Mouse (Mus musculus): ENCODE results near the gene Btbd35f6. TPM values are rescaled to one million over a fixed set of nuclear protein-coding genes. Genes with fewer than 3 reads are reported as not detected.
"Not testable (repeated sequence)": the region's sequence is repeated elsewhere in the genome, so short reads cannot be mapped to it uniquely, and the experiment has no call there.

Btbd35f6 gene
- not detected for total RNA-seq (2021)

DNA sequence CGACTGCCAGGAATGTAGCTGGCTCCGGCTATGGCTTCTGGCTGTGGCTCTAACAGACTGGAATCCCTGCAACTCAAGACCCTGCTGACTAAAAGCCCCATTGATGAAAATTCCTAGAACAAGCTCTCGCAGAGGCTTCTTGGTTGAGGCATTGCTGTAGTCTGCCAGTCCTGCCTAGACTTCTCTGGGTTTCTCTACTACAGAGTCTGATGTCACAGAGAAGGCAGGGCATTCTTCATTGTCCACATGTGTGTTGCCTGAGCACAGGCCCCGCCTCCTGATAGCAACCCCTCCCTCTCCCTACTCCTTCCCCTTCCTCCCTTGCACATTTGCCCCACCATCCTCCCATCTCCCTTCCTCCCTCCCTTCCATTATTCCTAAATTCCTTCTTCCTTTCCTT is at the start of gene Btbd35f6:
TSS of gene Btbd35f6 (minus strand) at position 101 of the 400 bp plus-strand sequence.
- DNase-seq; intact Hi-C loops (cut with DNase I): not testable (repeated sequence)

DNA sequence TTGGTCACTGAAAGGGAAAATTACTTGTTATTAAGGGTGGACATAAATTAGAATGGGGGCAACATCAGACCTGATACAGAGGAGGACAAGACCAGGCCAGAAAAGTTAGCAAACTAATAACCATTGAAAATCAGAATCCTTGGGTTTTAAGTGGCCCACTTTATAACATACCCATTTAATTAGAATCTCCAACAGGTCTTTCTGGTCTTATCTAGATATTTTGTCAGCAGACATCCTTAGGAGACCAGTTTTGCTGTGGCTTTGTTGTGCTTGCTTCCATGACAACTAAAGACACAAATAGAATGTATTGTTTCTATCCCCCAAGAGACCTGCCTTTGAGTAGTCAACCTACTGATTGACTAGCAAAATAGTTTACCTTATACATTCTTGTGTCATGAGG is 30.4 kb upstream of the Btbd35f6 start, which contains the start of gene Gm21870:
TSS of gene Gm21870 (minus strand) at position 101 of the 400 bp plus-strand sequence.
- DNase-seq; intact Hi-C loops (cut with DNase I): not testable (repeated sequence)

DNA sequence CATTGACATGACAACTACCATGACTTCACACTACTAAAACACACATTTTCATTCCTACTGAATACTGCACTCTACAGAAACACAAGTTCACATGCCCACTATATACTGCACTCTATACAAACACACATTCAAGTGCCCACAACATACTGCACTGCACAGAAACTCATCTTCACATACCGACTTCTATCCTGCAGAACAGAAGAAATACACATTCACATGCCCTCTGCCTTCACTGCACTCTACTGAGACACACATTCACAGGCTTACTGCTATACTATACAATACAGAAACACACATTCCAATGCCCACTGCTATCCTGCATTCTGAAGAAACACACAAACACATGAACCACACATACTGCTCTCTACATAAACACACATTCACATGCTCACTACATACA is 26.1 kb downstream of the Btbd35f6 start:
- DNase-seq; intact Hi-C loops (cut with DNase I): not testable (repeated sequence)

DNA sequence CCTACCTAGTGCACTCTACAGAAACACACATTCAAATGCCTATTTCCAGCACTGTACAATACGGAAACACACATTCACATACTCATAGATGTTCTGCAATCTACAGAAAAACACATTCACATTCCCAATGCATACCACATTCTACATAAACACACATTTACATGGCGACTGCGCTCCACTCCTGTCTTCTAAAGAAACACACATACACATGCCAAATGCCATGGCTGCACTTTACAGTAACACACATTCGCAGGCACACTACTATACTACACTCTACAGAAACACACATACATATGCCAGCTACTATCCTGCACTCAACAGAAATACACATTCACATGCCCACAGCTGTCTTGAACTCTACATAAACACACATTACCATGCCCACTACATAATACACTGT is 28.1 kb downstream of the Btbd35f6 start:
- DNase-seq; intact Hi-C loops (cut with DNase I): not testable (repeated sequence)

DNA sequence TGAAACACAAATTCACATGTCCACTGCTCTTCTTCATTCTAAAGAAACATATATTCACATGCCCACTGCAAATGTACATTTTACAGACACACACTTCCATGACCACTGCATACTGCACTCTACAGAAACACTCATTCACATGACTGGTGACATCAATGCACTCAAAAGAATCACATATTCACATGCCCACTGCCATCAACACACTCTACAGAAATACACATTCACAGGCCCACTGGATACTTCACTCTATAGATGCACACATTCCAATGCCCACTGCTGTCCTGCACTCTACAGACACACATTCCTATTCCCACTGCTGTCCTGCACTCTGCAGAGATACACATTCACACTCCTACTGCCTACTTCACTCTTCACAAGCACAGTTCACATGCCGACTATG is 30.0 kb downstream of the Btbd35f6 start:
- DNase-seq; intact Hi-C loops (cut with DNase I): not testable (repeated sequence)

DNA sequence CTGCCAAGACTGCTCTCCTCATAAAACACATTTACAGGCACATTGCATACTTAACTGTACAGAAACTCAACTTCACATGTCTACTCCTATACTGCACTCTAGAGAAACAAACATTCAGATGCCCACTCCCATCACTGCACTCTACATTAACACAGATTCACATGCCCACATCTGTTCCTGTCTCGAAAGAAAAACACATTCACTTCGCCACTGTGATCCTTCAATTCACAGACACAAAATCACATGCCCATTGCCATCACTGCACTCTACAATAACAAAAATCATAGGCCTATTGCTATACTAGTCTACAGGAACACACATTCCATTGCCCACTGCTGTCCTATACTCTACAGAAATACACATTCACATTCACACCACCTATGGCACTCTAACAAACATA is 30.9 kb downstream of the Btbd35f6 start:
- intact Hi-C loops (cut with DNase I); DNase-seq: not testable (repeated sequence)

Other genes with a start within 250 kb of the Btbd35f6 start
- gene Gm21870, start 30.3 kb upstream of the Btbd35f6 start, total RNA-seq (2021) = not detected
- gene Btbd35f9, start 205.0 kb upstream of the Btbd35f6 start, total RNA-seq (2021) = not detected